Mouse (Mus musculus) intestine, embryonic 14.5 days (tissue): ENCODE data around the gene Rdx. TPM values are rescaled to one million over a fixed set of nuclear protein-coding genes. Genes with fewer than 3 reads are reported as not detected.

Experiments used
- ATAC-seq: fragments of 200-750 bp; cut with Nextera tagmentation; replicated peaks from 2 replicates; pipeline ENCODE4 v1.8.0; 2017; ENCODE audit warnings: low read depth, moderate number of reproducible peaks, moderate TSS enrichment, moderate library complexity; ENCODE audit not compliant: low FRiP score, low TSS enrichment
- DNase-seq: peaks from one replicate; pipeline ENCODE4 v3.0.0-alpha.2; 2018; ENCODE audit warnings: low spot score
- H3K27ac ChIP-seq: fragments of 300-500 bp; sonication (generic); 2 replicates; pipeline ENCODE4 v1.5.1; 2014; ENCODE audit warnings: low read depth, mild to moderate bottlenecking, control low read depth
- H3K27me3 ChIP-seq: fragments of 300-500 bp; sonication (generic); replicated peaks from 2 replicates; pipeline ENCODE4 v1.6.1; 2014; ENCODE audit warnings: low read length, control low read depth; ENCODE audit not compliant: control insufficient read depth, insufficient read depth
- H3K36me3 ChIP-seq: fragments of 300-500 bp; sonication (generic); 2 replicates; pipeline ENCODE4 v1.6.1; 2014; ENCODE audit warnings: low read length, control low read depth; ENCODE audit not compliant: control insufficient read depth, insufficient read depth
- H3K4me1 ChIP-seq: fragments of 300-500 bp; sonication (generic); replicated peaks from 2 replicates; pipeline ENCODE4 v1.6.1; 2014; ENCODE audit warnings: low read length, control low read depth, mixed read lengths; ENCODE audit not compliant: control insufficient read depth, insufficient read depth
- H3K4me2 ChIP-seq: fragments of 300-500 bp; sonication (generic); 2 replicates; pipeline ENCODE4 v1.6.1; 2014; ENCODE audit warnings: low read length
- H3K4me3 ChIP-seq: fragments of 300-500 bp; sonication (generic); 2 replicates; pipeline ENCODE4 v1.5.1; 2014; ENCODE audit warnings: low read depth, low read length, control low read depth, mixed read lengths
- H3K9ac ChIP-seq: fragments of 300-500 bp; sonication (generic); 2 replicates; pipeline ENCODE4 v1.6.1; 2014; ENCODE audit warnings: mild to moderate bottlenecking, low read length
- H3K9me3 ChIP-seq: fragments of 300-500 bp; sonication (generic); 2 replicates; pipeline ENCODE4 v1.6.1; 2016; ENCODE audit warnings: low read length, control low read depth; ENCODE audit not compliant: control insufficient read depth
- WGBS: fragments of 180-500 bp; shearing (Covaris S2); extraction: QIAGEN DNeasy Blood & Tissue Kit; methylation state at CpG from one replicate; pipeline ENCODE4 v1.1.7; 2014; 5-methylcytosine and 5-hydroxymethylcytosine counted together
- polyA plus RNA-seq: library from polyadenylated mRNA; unstranded; fragments of >200 nt; fragmentation: Nextera tagmentation; extraction: Ambion mirVana; gene quantifications from 2 replicates; pipeline ENCODE4 v1.2.1, GENCODE M21; 2014

The Rdx gene
- polyA plus RNA-seq, 1 experiment from 2014 or later = 98.6 TPM

DNA sequence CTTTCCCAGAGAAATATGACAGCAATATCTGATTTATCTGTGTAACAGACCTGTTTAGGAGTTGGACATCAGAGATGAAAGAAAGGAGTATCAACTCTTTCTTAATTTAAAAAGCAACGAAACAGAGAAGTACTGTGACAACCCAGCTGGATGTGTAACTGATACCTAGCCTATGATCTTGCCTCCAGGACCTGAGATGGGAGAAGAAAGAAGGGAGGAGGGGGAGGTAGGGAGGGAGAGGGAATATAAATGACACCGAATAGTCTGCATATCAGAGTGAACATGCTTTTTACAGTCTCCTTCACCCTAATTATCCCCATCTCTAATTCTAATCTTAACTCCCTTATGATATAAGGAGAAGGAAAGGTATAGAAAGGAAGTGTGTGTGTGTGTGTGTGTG is 29.1 kb upstream of the Rdx start:
- Histone ChIP-seq H3K9me3 (no peaks in the 10 kb centered on the region), H3K9ac (no peak overlapping the region), H3K27ac (no peak overlapping the region), H3K27me3 (peaks cover 7% of the 10 kb centered on the region; the same call in 1 of the 2 replicates), H3K36me3 (no peaks in the 10 kb centered on the region), H3K4me3 (no peak overlapping the region), H3K4me2 (no peak overlapping the region), H3K4me1 (no peaks in the 10 kb centered on the region)
- DNase-seq (no peak), ATAC-seq (no peak)
- WGBS = 84% methylated on average over 2 of the region's 2 CpGs

DNA sequence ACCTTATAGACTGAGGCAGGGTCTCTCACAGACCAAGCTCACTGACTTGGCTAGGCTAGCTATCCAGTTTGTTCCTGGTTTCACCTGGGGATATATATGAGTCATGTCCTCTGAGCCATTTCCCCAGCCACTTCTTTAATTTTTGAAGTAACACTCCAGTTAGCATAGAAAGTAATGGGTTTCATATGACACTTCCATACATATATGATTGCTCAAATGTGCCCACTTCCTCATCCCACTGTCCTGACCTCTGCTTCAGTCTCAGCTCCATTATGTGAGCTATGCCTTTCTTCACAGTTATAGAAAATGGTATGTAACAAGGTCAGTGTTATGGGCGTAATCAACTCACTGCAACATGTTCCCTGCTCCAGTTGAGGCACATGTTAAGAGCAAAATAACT is 28.5 kb upstream of the Rdx start:
- Histone ChIP-seq H3K4me1 (no peaks in the 10 kb centered on the region), H3K9ac (no peak overlapping the region), H3K4me3 (no peak overlapping the region), H3K9me3 (no peaks in the 10 kb centered on the region), H3K27ac (no peak overlapping the region), H3K36me3 (no peaks in the 10 kb centered on the region), H3K4me2 (no peak overlapping the region), H3K27me3 (peaks cover 7% of the 10 kb centered on the region; the same call in 1 of the 2 replicates)
- no peak for ATAC-seq
- no peak for DNase-seq
- WGBS = 87% methylated on average over 1 of the region's 1 CpGs

DNA sequence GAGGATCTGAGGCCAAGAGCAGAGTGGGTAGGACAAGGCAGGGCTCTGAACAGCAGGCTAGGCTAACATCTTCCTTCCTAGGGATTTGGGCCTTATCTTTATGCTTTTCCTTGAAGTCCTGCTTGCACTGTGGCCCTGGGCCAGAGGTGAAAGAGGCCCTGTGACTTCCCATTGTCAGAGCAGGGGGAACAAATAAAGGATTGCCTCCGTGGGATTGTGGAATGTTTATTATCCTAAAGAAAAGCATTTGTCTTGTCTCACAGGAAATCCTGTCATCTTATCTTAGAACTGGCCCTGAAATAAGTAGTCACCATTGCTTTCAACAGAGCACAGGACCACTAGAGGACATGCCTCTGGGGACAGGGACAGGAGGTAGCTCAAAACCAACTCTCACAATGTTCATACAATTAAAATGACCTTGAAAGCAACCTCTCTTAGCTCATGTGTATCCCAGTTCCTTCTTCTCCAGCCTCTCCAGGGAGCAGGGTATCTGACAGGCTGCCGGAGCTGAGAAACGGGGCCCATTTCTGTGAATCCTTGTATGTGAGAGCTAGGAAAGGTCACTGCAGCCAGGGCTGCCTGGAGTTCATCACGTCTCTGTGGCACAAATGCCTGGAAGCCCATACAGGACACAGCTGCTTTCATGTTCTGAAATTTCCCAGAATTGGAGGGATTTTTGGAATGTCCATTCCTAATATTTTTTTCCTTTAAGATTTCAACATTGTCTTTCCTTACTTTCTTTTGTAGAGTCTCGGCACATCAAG is 19.5 kb upstream of the Rdx start:
- WGBS = 21% methylated on average over 5 of the region's 5 CpGs
- H3K27me3 ChIP-seq = no peaks in the 10 kb centered on the region
- H3K4me1 ChIP-seq = peaks cover 6% of the 10 kb centered on the region; the same call in 1 of the 2 replicates
- no peaks in the 10 kb centered on the region for H3K9me3 ChIP-seq
- ATAC-seq (no peak), DNase-seq (no peak)
- H3K27ac ChIP-seq = no peak overlapping the region
- H3K4me2 ChIP-seq = no peak overlapping the region
- H3K36me3 ChIP-seq = no peaks in the 10 kb centered on the region
- no peak overlapping the region for H3K4me3 ChIP-seq
- H3K9ac ChIP-seq = no peak overlapping the region

DNA sequence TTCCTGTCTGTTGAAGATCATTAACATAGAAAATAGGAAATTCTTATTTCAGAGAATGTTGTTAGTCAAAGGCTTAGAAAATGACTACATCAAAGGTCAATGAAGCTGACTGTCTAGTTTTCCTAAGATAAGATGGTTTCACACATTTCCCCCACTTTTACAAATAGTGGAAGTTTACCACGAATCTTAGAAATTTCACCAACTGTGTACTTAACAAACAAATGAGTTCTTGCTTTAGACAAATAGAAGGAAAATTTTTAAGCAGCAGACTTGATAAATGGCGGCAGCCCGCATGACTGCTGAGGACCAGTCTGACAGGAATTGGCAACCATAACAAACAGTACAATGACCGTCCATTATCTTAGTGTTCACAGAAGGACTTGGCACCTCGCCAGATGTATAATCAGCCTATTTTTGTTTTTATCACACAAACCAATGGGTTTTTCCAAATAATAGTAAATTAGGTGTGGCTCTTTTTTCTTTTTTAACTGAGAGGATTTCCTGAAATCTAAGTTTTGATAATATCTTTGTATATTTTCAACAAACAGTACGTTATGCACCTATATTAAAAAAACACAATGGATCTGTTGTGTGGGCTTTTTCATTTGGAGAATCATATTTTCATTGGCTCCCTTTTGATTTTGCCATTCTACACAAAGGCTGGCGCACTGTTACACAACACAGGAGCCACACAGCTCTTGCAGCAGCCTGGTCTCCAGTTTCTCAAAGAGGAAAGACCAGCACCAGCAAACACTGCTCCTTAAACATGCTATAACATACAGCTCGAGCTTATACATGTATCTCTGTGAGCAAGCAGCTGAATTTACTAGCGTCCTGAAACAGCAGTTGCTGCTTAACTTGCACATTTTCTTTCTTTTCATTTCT is 18.2 kb upstream of the Rdx start:
- Histone ChIP-seq H3K27ac (no peak overlapping the region), H3K4me3 (no peak overlapping the region), H3K9me3 (no peaks in the 10 kb centered on the region), H3K27me3 (no peaks in the 10 kb centered on the region), H3K9ac (no peak overlapping the region), H3K4me1 (peaks cover 6% of the 10 kb centered on the region; the same call in 1 of the 2 replicates), H3K36me3 (no peaks in the 10 kb centered on the region), H3K4me2 (no peak overlapping the region)
- no peak for DNase-seq
- ATAC-seq = no peak
- 51% methylated on average over 9 of the region's 9 CpGs for WGBS

DNA sequence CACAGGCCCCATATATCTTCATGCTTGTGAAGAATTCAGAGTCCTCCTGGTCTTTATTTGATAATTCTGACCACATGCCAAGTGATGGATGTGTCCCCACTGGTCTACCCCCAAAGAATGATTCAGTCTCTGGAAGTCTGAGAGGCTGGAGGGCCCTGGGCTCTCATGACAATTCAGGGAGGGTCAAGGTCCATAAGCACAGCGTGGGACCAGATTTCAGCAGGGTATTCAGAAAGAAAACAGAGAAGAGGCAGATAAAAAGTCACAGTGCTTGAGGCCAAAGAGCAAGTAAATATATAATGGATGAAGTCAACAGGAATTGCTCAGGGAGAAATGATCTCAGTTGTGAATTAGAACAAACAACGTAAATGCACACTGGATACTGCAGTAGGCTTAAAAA is 15.5 kb upstream of the Rdx start:
- H3K4me1 ChIP-seq = peaks cover 6% of the 10 kb centered on the region; the same call in 1 of the 2 replicates
- WGBS = 58% methylated on average over 2 of the region's 2 CpGs
- H3K4me2 ChIP-seq = no peak overlapping the region
- H3K36me3 ChIP-seq = no peaks in the 10 kb centered on the region
- no peak overlapping the region for H3K9ac ChIP-seq
- no peak overlapping the region for H3K4me3 ChIP-seq
- DNase-seq (no peak), ATAC-seq (no peak)
- no peak overlapping the region for H3K27ac ChIP-seq
- H3K27me3 ChIP-seq = 0 out of 2 replicates have a peak, but pooled peaks cover 3% of the 10 kb centered on the region
- H3K9me3 ChIP-seq = no peaks in the 10 kb centered on the region

DNA sequence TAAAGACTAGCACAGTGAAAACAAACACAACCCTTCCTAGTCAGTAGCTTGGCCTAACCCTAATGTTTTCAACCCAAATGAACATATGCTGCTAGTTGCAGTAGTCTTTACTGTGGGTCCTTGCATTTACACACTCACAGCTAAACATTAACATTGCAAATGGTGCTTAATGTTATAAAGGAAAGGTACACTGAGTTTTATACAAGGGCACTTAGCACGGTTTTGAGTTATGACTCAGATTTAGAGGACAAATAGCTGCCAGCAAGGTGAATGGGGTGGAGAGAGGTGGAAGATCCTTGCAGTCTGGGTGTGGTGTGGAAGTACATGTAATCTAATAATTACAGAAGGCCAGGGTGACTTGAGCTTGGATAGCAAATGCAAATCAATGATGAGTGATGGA is 9.5 kb upstream of the Rdx start:
- no peaks in the 10 kb centered on the region for H3K4me1 ChIP-seq
- H3K27ac ChIP-seq = no peak overlapping the region
- H3K36me3 ChIP-seq = no peaks in the 10 kb centered on the region
- H3K9ac ChIP-seq = no peak overlapping the region
- 0 out of 2 replicates have a peak, but pooled peaks cover 3% of the 10 kb centered on the region for H3K9me3 ChIP-seq
- no peak for DNase-seq
- H3K4me3 ChIP-seq = no peak overlapping the region
- H3K4me2 ChIP-seq = no peak overlapping the region
- no peak for ATAC-seq
- H3K27me3 ChIP-seq = peaks cover 20% of the 10 kb centered on the region; the same call in 1 of the 2 replicates
- WGBS = 78% methylated on average over 1 of the region's 1 CpGs

DNA sequence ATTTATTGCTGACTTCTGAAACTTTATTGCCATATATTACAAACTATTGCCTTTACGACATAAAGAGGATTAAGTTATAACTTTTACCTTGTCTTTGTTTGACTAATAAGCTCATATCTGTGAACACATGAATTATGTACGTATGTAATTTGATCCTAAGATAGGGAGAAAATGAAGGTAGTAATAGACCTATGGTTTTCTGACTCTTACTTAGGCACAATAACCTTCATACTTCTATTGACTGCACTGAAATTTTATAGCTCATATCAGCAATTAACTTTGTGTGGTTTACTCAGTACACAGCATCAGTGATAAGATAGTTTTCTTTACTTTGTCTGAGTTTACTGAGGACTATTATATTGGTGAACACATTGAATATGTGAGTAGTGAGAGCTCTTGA is 5.3 kb upstream of the Rdx start:
- H3K36me3 ChIP-seq = no peaks in the 10 kb centered on the region
- no peak overlapping the region for H3K4me2 ChIP-seq
- no peak overlapping the region for H3K4me3 ChIP-seq
- H3K4me1 ChIP-seq = peaks cover 3% of the 10 kb centered on the region; the same call in 1 of the 2 replicates
- peak; percentile 68 for ATAC-seq
- no peak overlapping the region for H3K27ac ChIP-seq
- 59% methylated on average over 2 of the region's 2 CpGs for WGBS
- no peak for DNase-seq
- H3K27me3 ChIP-seq = peaks cover 42% of the 10 kb centered on the region
- 0 out of 2 replicates have a peak, but pooled peaks cover 3% of the 10 kb centered on the region for H3K9me3 ChIP-seq
- no peak overlapping the region for H3K9ac ChIP-seq

DNA sequence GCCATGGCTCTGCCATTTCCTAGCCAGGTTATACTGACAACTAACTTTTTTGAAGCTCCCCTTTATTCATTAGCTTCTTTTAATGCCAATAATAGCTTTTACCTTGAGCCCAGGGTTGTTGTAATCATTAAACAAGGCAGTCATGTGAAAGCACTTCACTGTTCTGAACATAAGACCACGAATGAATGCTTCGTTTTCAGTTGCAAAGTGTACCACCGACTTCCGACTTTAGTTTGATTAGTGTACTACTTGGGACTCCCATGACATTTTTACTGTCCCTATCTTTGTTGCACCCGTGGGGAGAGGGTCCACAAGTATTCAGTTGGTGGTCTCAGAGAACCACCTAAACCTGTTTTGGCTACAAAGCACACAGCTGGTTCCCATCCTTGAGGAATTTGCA is 287 bp upstream of the Rdx start:
- H3K9ac ChIP-seq = 0 out of 2 replicates have a peak overlapping the region, but pooled peaks have one; percentile 97
- no peaks in the 10 kb centered on the region for H3K36me3 ChIP-seq
- H3K4me2 ChIP-seq = peak overlapping the region; percentile 66
- 17% methylated on average over 5 of the region's 5 CpGs for WGBS
- H3K4me3 ChIP-seq = peak overlapping the region; percentile 87; the same call in 1 of the 2 replicates
- H3K27me3 ChIP-seq = peaks cover 27% of the 10 kb centered on the region
- H3K27ac ChIP-seq = no peak overlapping the region
- H3K9me3 ChIP-seq = no peaks in the 10 kb centered on the region
- H3K4me1 ChIP-seq = peaks cover 17% of the 10 kb centered on the region
- DNase-seq (no peak), ATAC-seq (no peak)
